Mouse (Mus musculus): ENCODE data around the gene Cacnb4. TPM values are rescaled to one million over a fixed set of nuclear protein-coding genes. Genes with fewer than 3 reads are reported as not detected.

The Cacnb4 gene
- 0.01 and 0.05 TPM in 2 replicates for polyA plus RNA-seq (2012; rRNA removed)

DNA sequence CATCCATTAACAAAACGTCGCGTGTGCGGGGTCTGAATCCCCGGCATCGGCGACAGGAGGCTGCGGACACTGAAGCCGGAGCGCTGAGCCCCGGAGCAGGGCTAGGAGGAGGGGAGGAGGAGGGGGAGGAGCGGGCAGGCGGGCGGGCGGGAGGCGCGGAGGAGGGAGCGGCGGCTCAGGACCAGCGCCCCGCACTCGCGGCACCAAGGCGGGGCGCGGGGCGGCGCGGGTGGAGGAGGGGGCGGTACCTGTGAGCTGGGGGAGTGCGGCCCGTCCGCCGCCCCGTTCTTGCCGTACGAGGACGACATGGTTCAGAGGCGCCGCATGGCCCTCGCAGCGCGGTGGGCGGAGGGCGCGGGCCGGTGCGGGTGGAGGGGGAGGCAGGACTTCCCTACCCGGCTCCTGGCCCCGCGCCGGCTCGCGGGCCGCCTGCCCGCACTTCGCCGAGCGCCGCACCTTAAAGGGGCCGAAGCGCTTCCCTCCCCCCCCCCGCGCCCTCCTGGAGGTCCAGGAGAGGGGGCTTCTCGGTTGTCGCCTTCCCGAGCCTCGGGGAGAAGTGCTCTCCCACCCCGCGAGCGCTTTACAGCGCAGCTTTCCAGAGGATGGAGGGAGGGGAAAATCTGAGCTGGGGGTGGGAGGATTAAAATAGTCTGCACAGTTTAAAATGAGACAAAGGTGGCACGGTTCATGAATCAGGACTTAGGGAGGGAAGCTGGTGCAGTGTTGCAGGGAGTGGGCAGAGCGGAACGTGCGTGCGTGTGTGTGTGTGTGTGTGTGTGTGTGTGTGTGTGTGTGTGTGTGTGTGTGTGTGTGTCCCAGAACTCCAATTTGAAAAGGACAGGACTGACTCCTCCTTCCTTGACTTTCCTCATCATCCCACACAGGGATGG, at the start of gene Cacnb4:
Cacnb4 (minus strand) TSS at position 809 of the 890 bp plus-strand sequence.
- WGBS, result 2% methylated on average over 68 of the region's 77 CpGs
- no peak for DNase-seq (ENCODE audit: low read depth, low spot score)

DNA sequence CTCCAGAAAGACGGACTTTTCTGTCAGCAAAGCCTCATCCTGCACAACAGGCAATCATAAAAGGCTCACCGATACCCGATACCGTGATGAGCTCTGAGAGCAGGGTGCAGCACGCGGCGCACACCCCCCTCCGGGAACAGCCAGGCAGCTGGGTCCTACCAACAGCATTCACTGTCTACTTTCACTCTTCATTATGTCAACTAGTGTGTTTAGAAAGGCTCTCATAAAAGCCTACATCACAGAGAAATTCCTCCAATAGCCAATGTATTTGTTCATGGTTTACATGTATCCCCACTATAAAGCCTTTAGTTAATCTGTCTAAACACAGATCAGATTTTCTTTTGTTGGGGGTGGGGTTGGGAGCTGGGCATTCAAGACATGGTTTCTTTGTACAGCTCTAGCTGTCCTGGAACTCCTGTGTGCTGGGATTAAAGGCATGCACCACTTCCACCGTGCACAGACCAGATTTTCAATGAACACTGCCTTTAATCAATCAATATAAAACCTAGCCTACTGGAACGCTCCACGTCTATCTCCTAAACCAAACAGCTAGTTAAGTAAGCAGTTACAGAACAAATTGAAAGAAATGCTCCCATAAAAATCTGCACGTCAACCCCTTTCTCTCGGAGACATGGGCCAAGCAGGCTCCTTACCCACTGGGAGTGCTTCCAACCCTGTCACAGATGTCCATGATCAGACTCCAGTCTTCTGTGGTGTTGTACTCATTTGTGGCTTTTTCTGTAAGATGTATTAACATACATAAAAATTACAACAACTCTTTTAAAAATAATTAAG, 43.8 kb upstream of the Cacnb4 start:
- 46% methylated on average over 13 of the region's 13 CpGs for WGBS
- no peak for DNase-seq (ENCODE audit: low read depth, low spot score)

DNA sequence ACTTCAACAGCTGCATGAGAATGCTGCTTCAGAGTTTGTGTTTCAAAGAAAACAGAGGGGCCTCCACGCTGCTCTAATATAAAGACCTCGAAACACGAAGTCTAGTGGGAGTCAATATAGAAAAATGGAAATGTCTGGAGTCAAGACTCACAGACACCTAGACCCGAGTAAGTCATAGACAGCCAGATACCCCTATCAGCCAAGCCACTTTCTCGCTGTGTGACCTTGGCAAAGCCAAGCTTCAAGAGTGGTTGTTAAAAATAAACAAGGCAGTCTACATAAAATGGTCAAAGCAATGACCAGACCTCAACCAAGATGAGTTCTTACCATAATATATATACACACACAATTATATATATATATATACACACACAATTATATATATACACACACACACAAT, 40.4 kb upstream of the Cacnb4 start:
- no peak for DNase-seq (ENCODE audit: low read depth, low spot score)
- WGBS, result 90% methylated on average over 5 of the region's 5 CpGs

DNA sequence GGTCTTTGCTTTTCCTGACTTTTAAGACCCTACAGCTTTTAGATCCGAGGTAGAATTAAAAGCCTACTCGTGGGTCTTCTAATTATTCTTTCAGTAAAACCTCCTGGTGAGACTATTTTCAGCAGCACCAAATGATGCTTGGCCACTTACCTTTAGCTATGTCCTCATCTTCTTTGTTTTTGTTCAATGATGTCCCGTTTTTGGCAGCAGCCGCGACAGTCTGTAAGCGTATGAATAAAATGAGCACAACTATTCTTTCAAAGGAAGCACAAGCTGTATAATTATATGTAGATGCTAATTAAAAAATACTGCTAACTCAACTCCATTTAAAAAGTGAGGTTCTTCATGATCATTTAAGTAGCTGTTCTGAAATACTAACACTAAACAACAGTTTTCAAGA, 38.9 kb upstream of the Cacnb4 start:
- 90% methylated on average over 6 of the region's 6 CpGs for WGBS
- DNase-seq (ENCODE audit: low read depth, low spot score), result no peak

DNA sequence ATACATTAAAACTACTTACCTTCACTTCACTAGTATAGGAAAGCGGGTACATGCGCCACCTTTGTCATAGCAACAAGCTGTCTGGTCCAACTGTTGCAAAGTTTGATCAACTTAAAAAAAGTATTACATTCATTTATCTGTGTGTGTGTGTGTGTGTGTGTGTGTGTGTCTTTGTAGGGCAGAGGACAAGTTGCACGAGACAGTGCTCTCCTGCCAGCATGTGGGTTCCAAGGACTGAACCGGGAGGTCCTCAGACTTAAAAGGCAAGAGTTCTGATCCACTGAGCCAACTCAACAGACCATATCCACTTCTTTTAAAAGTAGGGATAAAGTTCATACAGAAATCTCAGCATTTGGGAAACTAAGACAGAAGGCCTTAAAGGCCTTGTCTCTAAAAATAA, 37.5 kb upstream of the Cacnb4 start:
- no peak for DNase-seq (ENCODE audit: low read depth, low spot score)
- WGBS, result 97% methylated on average over 4 of the region's 4 CpGs

DNA sequence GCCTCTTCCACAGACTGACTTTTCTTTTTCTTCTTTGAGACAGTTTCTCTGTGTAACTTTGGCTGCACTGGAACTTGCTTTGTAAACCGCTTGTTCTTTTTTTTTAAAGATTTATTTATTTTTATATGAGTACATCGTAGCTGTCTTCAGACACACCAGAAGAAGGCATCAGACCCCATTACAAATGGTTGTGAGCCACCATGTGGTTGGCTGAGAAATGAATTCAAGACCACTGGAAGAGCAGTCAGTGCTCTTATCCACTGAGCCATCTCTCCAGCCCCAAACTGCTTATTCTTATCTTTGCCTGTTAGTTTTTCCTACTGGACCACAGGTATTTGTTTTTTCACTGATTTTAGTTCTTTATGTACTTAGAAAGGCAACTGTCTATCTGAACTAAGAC, 34.2 kb upstream of the Cacnb4 start:
- DNase-seq (ENCODE audit: low read depth, low spot score), result no peak
- WGBS, result 82% methylated on average over 2 of the region's 2 CpGs

DNA sequence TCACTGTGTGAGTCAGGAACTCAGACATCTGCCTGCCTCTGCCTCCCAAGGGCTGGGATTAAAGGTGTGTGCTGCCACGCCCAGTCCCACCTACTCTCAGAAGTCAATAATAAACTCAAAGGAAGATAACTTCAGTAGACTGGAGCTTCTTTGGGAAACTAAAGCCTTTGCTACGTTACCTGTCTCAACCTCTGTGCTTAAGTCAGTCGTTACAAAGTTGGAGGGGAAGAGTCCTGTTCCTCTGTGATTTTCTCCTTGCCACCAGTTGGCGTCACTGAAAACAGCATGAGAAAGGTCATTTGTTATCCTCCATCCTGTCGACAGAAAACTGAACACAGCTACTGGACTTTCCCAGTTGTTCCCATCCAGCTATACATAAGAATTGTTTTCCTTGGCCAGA, 32.8 kb upstream of the Cacnb4 start:
- WGBS, result 93% methylated on average over 5 of the region's 5 CpGs
- DNase-seq (ENCODE audit: low read depth, low spot score), result no peak

DNA sequence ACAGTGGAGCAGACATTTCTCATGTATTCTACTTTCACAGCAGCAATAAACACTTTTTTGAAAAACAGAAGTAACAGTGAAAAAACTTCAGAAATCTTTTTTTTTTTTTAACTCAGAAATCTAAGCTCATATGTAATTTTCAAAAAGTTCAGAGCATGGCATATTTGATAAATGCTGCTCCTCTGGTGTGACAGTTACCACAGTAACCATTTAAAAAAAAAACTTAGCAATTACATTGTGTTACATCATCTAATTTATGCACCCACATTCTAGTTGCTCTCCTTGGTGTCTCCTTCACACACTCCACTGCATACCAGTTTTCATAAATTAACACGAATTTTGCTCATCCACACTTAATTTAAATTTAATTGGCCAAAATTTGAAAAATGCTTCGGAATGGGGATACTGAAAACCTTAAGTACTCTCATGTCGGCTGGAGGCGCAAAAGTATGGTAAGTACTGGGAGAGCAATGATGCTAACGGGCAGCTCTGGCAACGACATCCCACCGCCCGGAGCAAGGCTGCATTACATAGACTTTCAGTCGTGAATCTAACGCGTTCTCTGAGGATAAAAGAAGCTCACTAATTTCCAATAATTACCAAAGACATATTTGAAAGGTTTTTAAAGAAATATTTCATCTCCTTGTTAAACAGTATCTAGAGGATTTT, 24.9 kb upstream of the Cacnb4 start:
- no peak for DNase-seq (ENCODE audit: low read depth, low spot score)
- WGBS, result 93% methylated on average over 11 of the region's 11 CpGs

DNA sequence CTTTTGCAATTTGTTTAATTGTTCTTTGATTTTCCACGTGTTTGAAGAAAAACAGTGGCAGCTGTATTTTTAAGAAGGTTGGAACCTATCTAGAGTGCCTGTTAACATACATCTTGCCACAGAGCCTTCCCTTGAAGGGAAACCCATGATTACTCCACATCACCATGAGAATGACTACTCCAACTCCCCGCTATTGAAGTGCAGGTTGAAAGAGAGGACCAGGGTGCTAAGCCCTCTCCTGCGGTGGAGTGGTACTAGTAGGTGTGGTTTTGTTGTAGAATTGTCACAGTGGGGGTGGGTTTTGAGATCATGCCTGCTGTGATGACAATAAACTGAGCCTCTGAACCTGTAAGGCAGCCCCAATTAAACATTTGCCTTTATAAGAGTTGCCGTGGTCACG, 23.7 kb upstream of the Cacnb4 start:
- 80% methylated on average over 5 of the region's 5 CpGs for WGBS
- DNase-seq (ENCODE audit: low read depth, low spot score), result no peak

DNA sequence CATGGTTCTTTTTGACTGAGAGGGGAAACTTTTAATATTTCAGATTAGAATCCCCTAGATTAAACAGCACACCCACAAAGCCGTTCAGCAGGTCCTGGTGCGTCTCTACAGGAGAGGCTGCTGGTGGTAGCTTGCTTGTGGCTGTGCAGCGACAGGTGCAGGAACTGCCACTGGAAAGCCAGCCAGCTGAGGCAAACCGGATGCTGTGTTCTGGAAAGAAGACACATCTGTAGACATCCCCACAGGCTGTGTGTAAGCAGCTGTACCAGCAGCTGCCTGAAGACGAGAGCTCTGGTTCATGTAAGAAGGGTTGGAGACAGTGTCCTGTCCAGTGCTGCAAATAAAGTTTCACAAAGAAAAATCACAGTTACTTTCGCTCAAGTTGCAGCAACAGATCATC, 18.0 kb upstream of the Cacnb4 start:
- DNase-seq (ENCODE audit: low read depth, low spot score), result no peak
- WGBS, result 66% methylated on average over 6 of the region's 6 CpGs

DNA sequence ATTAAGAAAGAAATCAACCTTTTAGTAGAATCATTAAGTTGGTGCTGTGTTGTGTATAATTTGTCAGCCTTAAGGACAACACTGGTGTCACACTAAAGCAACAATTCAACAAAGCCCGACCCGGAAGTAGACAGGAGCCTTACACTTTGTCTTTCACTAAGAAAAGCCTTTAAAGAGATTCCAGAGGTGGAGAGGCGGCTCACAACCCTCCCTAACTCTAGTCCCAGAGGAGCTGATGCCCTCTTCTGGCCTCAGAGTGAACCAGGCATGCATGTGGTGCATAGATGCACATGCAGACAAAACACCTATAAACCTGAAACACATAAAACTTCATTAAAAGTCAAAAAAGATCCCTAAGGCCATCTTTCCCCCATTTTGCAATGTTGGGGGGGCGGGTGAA, 15.1 kb upstream of the Cacnb4 start:
- 85% methylated on average over 4 of the region's 4 CpGs for WGBS
- DNase-seq (ENCODE audit: low read depth, low spot score), result no peak

DNA sequence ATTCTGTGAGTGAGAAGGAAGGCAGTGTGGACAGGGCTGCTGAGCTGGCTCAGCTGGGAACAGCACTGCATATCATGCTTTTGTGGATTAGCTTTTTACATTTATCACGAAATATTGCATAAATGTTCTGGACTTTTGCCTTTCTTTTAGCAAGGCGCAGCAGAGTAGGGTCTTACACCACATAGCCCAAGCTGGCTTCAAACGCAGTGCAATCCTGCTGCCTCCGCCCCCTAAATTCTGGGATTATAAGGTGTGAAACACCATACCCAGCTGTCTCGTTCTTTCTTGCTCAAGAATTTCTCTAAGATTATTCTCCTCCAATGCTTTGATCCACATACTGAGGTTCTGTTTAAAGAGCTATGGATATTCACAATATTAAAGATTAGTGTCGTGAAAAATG, 10.0 kb upstream of the Cacnb4 start:
- DNase-seq (ENCODE audit: low read depth, low spot score), result no peak
- WGBS, result 82% methylated on average over 6 of the region's 6 CpGs

DNA sequence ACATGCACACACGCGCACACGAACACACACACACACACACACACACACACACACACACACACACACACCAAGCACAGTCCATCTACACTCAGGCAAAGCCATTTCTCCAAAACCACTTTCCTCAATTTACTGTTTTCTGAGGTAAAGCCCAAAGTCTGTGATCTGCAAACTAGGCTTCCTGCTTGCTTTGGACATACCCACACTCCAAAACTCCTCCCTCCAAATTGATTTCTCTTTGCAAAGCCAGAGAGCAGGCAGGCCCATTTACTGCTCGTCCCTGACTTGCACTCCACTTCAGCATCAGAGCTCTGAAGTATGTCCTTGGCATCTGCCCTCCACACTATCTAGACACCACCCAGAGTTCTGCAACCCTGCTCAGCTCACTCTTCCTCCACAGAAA, 958 bp upstream of the Cacnb4 start:
- 65% methylated on average over 4 of the region's 4 CpGs for WGBS
- DNase-seq (ENCODE audit: low read depth, low spot score), result no peak

DNA sequence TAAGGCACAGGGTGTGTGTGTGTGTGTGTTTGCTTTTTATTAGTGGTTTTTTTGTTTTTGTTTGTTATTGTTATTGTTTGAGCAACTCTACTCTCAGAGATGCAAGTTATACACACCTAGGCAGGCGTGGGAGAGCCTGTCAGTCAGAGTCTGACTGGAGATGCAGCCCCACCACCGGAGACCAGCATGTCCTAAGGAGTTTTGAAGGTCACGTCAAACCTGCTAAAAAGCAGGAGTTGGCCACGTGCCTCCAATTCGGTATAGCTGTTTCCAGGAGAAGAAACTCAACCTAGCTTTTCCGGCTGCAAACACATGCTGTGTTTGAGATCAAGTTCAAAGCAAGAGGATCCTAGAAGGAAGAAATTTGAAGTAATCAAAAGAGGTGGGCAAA, 277 bp upstream of the Cacnb4 start:
- 19% methylated on average over 6 of the region's 6 CpGs for WGBS
- no peak for DNase-seq (ENCODE audit: low read depth, low spot score)

DNA sequence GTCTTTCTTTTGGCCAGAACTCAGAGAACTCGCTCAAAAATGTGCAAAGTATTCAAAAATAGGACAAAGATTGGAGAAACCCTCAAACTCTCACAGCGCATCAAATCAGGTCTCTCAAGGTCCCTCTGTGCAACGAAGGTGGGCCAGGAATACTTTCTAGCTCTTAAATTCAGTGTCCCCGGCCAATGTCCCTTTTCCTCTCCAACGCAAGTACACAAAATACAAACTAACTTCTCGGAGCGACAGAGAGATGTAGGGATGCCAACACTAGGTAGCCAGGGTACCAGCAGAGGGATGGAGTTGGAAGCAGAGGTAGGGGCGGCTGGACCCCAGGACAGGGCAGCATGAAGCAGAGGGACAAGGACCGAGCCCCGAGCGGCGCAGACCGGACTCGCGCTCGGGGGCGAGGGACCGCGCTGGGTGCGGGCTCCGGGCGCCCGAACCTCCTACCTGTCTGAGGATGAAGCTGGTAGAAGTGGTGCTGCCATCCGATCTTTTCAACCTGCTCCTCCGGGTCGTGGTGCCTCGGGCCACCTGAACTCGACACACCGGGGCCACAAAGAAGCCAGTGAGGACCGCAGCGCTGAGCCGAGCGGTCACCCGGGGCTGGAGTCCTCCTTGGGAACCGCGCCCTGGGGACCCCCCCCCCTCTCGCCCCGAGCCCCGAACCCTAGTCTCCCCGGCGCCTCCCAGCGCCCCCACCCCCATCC, 1.2 kb downstream of the Cacnb4 start:
- WGBS, result 1% methylated on average over 40 of the region's 42 CpGs
- no peak for DNase-seq (ENCODE audit: low read depth, low spot score)

DNA sequence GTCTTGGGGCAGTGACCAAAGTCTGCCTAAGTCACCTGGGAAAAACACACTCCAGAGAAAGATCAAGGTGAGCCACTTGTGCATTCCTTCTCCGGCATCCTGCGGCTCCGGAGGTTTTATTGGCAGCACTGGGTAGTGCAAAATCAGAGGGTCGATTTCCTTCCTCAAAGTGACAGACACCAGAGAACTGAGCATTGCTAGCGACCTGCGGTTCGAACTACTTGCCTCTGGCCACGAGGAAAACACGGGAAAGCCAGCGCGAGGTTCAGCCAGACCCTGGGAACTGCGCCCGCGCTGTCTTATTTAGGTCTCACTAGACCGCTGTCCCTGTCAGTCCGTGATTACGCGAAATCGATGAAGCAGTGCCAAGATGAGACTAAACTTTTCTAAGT, 1.7 kb downstream of the Cacnb4 start:
- under 1% methylated on average over 19 of the region's 19 CpGs for WGBS
- no peak for DNase-seq (ENCODE audit: low read depth, low spot score)

DNA sequence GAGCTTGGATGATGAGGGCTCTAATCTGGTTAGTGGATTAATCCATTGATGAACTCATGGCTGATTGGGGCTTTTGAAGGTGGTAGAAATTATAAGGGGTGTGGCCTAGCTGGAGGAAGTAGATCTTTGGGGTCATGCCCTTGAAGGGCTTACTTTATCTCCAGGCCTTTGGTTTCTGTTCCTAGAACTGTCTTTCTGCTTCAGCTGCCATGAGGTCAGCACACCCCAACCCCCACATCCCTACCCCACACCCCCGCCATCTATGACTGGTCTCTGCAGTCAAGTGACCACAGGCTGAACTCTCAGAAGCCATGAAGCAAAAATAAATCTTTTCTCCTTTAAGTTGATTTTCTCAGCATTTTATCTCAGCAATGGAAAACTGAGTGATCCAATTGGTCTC, 3.5 kb downstream of the Cacnb4 start:
- DNase-seq (ENCODE audit: low read depth, low spot score), result no peak
- WGBS, result 90% methylated on average over 1 of the region's 1 CpGs

DNA sequence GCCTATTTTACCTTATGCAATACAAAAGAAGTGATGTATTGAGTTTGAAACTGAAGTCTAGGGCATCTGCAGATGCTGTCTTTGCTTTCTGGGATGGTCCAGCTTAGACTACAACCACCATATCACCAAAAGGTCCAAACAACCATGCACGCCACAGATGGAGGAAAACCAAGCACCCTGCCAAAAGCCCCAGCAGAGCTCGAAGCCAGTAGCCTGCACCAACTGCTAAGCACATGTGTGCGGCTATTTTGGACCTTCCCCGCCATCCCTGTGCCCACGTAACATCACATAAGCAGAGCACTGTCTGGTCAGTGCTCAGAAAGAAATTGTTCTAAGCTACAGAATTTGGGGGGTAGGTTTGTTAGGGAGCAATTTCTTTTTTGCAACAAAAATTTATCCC, 5.9 kb downstream of the Cacnb4 start:
- 87% methylated on average over 5 of the region's 5 CpGs for WGBS

DNA sequence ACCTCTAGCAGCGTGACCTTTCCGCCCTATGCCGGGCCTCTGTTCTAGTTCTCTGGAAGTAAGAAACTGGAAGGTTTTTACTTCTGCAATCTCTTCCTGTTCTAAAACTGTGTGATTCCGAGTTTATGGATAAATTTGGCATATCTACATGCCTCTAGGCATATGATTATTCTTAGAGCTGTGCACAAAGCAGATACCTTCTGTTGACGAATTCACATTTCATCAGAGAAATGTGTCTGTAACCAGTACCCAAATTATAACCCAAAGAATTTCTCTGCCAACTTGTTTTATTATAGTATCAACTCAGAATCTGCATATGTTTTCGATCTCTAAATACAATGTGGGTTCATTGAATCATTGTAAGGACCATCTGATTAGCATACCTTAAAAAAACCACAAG, 8.2 kb downstream of the Cacnb4 start:
- DNase-seq (ENCODE audit: low read depth, low spot score), result no peak
- 89% methylated on average over 6 of the region's 6 CpGs for WGBS

More for the DNA sequence above, 5.9 kb downstream of the Cacnb4 start:
- DNase-seq (ENCODE audit: low read depth, low spot score), result no peak

DNA sequence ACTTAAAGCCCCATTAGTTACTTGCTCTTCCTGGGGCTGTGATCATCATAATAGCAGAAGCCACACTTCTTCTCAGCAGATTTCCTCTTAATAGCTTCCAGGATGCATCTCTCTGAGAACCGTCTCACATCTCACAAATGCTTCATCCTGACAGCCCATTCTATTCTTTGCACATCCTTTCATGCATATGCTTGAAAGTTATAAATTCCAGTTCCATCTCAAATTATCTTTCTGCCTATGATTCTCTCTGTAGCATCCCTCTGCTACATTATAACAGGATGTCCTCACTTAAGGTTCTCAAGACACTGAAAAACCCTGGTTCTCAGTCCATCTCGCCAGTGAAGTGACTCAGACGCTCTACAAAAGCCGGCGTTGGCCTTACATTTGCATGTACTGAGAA, 19.9 kb downstream of the Cacnb4 start:
- DNase-seq (ENCODE audit: low read depth, low spot score), result no peak
- 88% methylated on average over 5 of the region's 5 CpGs for WGBS

Data from large intestine, adult 2 months (tissue).